Mouse (Mus musculus) retina, postnatal 1 day (tissue): ENCODE results near the gene Ccl6.

Experiments used
- DNase-seq: peaks from one replicate; pipeline ENCODE4 v3.0.0-alpha.2; 2012

Gene Ccl6

DNA sequence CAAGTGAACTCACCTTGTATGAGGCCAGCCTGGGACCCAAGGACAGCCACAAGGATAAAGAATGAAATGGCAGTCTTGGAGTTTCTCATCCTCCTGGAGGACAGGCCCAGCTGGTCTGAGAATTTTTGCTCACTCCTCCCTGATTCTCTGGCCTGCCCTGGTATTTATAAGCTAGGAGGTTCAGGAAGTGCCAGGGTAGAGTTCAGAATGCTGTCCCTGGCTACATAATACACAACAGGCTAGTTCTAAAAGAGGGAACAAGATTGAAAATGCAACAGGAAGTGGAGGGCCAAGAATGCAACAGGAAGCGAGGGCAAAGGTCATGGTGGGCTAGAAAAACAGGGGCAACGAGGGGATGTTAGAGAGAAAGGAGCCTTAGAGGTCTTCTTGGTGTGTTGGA, at the start of gene Ccl6:
Gene Ccl6 (minus strand): TSS at position 235 of the 400 bp plus-strand sequence.
- no peak for DNase-seq

- no peak for DNase-seq
Measured at GRCm38 (mm10) chr11:83641216-83641615, 48.3 kb upstream of the Ccl6 start.

GRCm38 (mm10) chr11:83640141-83640540, 47.3 kb upstream of the Ccl6 start:
- DNase-seq, result no peak

GRCm38 (mm10) chr11:83639533-83639932, 46.6 kb upstream of the Ccl6 start:
- no peak for DNase-seq

- DNase-seq, result no peak
Measured at GRCm38 (mm10) chr11:83638934-83639333, 46.0 kb upstream of the Ccl6 start.

DNA sequence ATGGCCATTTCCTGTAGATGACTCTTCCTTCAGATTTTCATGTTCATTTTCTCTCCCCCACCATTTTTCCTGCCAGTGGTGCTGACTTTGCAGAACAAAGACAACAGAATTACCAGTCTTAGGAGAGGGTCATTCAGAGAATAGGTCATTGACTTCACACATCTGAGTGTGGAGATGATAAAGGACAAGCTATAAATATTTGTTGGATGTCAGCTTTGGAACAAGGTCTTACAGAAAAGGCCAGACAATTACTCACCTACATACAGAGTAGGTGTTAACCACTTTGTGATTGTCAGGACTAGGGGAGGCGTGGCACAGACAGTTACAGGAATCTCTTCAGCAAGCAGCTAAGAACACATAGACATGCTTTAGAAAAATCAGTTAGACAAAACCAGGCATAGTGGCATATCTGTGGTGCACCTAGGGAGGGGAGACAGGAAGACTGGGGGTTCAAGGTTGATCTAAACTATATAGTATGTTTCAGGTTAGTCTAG, 43.9 kb upstream of the Ccl6 start:
- no peak for DNase-seq

DNA sequence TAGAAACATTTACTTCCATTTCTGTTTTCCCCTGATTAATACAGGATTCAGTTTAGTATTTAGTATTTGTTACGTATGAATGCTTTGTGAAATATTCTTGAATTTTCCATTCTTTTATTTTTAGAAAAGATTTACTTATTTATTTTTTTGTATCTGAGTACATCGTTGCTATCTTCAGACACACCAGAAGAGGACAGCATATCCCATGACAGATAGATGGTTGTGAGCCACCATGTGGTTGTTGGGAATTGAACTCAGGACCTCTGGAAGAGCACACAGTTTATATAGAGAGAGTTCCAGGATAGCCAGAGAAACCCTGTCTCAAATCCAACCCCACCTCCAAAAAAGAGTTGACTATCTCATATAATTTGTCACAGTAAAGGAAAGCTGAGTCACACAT, 42.0 kb upstream of the Ccl6 start:
- DNase-seq, result no peak

DNA sequence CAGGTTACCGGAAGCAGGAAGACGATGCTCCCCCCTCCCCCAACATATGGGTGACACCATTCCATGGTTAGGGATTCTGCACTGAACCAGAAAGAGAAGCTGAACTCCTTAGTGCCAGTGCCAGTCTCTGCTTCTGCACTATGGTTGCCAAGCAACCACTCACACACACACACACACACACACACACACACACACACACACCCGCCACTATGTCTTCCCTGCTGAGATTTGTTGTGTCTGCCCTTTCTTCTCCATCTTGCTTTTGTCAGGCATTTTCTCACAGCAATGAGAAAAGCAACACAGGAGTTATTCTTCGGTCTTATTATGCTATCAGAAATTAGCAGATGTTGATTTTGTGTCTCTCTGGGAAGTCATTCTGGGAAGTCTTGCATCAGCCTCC, 41.5 kb upstream of the Ccl6 start:
- peak; percentile 31 for DNase-seq

- DNase-seq, result no peak
Measured at GRCm38 (mm10) chr11:83632744-83633143, 39.9 kb upstream of the Ccl6 start.

DNA sequence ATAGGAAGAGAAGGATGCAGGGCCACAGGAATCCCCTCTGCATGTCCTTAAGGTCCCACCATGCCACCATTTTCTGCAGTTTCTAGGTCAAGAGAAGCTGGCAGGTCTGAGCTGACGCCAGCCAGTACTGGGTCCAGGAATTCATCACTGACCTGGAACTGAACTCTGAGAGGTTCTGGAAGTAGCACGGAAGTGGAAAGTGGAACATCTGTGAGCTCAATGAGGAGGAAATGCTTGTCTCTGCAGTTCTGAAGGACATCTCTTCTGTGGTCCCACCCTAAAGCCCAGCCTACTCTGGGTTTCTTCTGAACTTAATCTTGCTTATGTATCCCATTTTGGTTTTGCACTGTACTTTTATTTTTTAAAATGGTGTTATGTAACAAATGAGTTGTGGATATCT, 38.2 kb upstream of the Ccl6 start:
- no peak for DNase-seq

- DNase-seq, result no peak
Measured at GRCm38 (mm10) chr11:83630630-83631029, 37.7 kb upstream of the Ccl6 start.

GRCm38 (mm10) chr11:83628808-83629207, 35.9 kb upstream of the Ccl6 start:
- DNase-seq, result no peak

DNA sequence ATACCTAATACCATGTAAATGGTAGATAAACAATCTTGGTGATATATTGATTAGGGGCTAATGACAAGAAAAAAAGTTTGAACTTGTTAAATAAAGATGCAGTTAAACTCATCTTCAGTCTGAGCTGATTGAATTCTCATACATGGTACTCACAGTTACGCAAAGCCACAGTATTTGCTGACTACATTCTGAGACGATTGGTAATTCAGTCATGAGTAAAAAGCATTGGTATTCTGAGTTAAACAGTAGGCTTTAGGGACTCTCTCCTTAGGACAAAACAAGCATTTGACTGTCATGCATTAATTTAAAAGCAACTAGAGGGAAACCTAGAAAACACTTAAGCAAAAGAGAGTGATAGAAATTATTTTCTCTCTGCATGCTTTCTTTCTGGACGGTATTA, 30.7 kb upstream of the Ccl6 start:
- DNase-seq, result no peak

DNA sequence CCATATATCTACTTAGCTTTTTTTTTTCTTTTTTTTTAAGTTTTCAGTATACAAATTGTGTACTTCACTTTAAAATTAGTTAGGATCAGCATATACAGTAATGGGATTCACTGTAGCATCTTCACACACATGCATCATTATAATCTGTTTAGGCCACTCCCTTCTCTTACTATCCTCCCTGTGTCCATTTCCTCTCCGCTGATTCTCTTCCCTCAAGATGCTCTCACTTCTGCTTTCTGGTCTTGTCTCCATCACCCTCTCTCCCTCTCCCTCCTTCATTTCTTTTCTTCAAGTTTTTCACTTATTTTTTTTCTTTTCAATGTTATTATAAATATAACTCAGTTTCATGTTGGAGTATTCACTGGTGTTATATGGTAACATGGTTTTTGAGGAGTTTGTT, 26.1 kb upstream of the Ccl6 start:
- DNase-seq, result no peak

DNA sequence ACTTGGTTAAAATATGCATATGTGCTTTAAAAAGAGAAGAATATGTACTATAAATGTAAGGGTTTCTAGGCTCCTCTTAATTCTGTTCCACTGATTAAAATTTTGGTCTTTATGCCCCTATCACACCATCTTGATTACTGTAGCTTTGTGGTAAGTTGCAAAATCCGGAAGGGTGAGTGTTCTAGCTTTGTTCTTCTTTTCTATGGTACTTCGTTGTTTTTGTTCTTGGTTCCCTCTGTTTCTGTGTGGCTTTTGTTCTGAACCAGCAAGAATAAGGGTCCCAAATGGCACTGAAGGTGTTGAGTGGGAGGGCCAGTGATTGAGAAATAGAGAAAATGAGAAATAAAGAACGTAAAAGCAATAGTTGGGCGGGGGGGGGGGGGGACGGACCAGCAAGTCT, 25.4 kb upstream of the Ccl6 start:
- DNase-seq, result no peak

GRCm38 (mm10) chr11:83616586-83616985, 23.7 kb upstream of the Ccl6 start:
- DNase-seq, result no peak

GRCm38 (mm10) chr11:83610900-83611299, 18.0 kb upstream of the Ccl6 start:
- no peak for DNase-seq

GRCm38 (mm10) chr11:83606396-83606795, 13.5 kb upstream of the Ccl6 start:
- DNase-seq, result no peak

- no peak for DNase-seq
Measured at GRCm38 (mm10) chr11:83605535-83605934, 12.6 kb upstream of the Ccl6 start.

GRCm38 (mm10) chr11:83604698-83605097, 11.8 kb upstream of the Ccl6 start:
- DNase-seq, result no peak

DNA sequence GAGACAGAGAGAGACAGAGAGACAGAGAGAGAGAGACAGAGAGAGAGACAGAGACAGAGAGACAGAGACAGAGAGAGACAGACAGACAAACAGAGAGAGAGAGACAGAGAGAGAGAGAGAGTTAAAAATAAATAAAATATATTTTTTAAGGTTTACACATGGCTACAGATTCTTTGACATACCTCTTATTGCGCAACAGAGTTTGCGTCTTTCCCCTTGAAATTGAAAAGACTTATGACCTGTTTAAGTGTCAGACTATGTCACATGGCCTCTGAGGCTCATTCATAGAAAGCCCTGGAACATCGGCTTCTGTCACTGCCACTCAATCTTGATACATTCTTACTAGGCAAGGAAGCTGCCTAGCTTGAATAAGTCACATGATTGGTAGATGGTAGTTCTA, 10.5 kb upstream of the Ccl6 start:
- DNase-seq, result no peak

DNA sequence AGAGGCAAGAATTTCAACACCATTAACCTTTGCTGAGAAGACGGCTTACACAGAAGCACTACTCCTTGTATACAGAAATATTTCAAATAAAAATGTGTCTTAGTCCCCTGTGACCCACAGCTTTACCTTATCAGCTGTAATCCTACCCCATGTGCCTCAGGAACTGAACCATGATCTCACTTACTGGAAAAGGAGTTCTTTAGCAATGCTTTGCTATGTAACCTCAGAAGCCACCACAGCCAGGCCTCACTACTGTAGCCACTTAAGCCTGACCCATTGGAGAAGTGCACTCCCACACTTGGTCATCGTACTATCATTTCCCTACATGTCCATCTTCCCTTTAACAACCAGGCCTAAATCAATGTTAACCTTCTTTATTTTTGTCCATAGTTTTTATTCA, 7.7 kb upstream of the Ccl6 start:
- no peak for DNase-seq

DNA sequence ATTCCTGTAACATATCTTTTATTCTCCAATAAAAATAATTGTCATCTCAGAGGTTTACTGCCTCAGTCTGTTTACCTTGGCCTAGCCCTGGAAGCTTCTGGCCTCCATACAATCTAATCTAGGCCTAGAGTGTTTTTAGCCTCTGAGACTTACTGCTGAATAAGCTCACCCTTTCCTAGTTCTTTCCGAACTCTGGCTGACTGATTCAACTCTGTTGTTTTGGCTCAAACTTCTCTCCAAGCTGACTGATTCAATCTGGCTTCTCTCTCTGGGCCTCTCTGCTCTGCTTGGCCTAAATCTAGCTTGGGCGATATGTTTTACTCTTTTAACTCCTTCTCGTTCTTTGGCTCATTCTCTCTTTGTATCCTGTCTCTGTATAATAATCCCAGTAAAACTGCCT, 6.1 kb upstream of the Ccl6 start:
- DNase-seq, result no peak

DNA sequence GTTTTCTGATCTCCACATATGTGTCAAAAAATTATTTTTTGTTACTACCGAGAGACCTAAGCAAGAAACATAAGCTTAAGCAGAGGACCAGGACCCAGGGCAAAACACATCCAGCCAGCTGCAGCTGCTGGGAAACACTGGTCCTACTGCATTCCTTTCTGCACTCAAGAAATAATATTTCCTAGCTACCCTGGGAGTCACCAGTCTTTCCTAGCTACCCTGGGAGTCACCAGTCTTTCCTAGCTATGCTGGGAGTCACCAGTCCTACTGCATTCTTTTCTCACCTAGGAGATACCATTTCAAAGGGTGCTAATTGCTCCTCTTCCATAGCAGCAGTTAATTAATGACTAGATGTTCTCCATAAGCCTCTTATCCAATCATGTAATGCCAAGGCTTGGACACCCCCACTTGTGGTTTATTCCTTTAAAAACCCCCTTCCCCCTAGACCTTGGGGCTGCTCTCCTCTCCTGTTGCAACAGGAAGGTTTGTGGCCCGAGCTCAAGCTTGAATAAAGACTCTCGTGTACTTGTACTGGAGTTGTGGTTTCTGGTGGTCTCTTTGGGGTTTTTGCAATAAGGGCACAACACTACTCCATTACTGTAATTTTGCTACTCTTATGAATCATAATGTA, 5.4 kb upstream of the Ccl6 start:
- DNase-seq, result no peak

- DNase-seq, result no peak
Measured at GRCm38 (mm10) chr11:83597796-83598195, 4.9 kb upstream of the Ccl6 start.
